Mouse (Mus musculus) kidney, adult 8-10 months (tissue): ENCODE measurements around the gene Slx4ip.
"Not testable (repeated sequence)": the region's sequence is repeated elsewhere in the genome, so short reads cannot be mapped to it uniquely, and the experiment has no call there.

ENCODE experiments used
- DNase-seq, 2 experiments: peaks; one replicate each; pipeline ENCODE4 v3.0.0; 2022

Slx4ip gene

DNA sequence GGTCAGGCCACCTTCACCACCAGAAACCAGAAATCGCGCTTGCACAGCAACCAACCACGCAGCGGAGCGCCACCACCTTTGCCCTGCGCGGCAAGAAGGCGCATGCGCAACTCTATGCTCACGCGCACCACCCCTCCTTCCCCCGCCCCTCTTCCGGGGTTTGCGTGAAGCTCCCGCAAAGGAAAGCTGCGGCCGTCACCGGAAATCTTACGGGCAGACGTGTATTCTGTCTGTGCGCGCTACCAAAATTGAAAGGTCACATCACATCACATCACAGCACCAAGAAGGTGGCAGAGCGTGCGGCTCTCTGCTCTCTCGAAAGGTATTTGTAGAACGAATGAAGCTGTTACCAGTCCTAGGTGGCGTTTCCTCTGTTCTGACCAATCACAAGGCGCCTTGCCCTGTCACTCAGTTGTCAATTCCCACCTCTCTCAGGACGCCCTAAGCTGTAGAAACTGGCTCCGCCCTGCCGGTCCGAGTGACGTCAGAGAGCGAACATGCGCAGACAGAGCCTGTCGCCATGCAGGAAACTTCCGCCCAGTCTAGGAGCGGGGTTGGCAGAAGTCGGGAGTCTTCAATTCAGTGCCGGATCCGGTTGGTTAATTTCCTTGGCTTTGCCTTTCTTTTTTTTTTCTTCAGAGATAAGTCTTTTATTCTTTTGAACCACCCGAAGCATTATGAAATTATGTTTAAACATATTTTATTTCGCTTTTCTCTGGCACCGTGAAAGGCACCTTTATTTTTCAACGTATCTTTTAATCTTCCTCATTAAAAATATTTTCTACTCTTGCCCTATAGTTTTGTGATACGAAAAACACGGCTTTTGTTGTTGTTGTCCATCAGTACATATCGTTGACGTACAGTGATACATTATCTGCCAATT, at the start of gene Slx4ip, which contains the start of the genes AL731706.1 and Mkks:
TSS of gene Slx4ip (plus strand) at position 151 of the 883 bp plus-strand sequence.
TSS of gene AL731706.1 (minus strand) at position 322 of the 883 bp plus-strand sequence.
TSS of gene Mkks (minus strand) at position 322 of the 883 bp plus-strand sequence.
- peak; percentile 100 for DNase-seq

- no peak for DNase-seq
Measured at GRCm38 (mm10) chr2:136850366-136850765, 40.7 kb upstream of the Slx4ip start.

GRCm38 (mm10) chr2:136854543-136855388, 36.3 kb upstream of the Slx4ip start:
- no peak for DNase-seq

DNA sequence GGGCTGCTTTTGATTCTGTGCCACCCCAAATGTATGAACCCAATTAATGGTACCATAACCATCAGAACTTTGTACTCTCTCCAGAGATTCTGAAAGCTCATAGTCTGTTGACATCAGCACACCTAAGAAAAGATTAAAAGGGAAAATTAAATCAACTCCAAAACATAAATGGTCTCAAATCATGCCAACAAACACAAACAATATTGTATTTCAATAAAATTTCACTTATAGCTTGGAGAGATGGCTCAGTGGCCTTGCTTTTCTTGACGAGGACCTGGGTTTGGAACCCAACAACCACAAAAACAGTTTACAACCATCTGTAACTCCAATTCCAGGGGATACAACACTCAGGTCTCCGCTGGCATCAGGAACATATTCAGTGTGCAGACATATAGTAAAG, 5.4 kb upstream of the Slx4ip start, which contains the start of gene AL731706.2:
TSS of gene AL731706.2 (minus strand) at position 101 of the 400 bp plus-strand sequence.
- no peak for DNase-seq

DNA sequence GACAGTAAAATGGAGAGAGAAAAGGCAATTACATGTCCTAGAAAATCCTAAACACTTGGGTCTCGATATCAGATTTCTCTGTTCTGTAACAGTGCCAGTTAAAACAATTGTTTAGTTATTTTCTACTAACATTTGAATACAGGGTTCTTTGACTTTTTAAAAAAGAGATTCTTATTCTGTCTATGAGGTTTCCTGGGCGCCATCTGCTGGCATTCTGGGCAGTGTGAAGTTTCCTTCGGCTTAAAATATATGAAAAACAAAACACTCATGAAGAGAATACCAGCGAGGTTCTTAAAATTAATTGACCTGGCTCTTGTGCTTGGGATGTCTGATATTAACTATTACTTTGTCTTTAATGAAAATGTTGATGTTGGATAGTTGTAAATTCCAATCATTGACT, 4.2 kb upstream of the Slx4ip start:
- peak in 1 of 2 experiments; percentile 14 for DNase-seq

GRCm38 (mm10) chr2:136890716-136891067, 326 bp upstream of the Slx4ip start:
- not testable (repeated sequence) for DNase-seq

DNA sequence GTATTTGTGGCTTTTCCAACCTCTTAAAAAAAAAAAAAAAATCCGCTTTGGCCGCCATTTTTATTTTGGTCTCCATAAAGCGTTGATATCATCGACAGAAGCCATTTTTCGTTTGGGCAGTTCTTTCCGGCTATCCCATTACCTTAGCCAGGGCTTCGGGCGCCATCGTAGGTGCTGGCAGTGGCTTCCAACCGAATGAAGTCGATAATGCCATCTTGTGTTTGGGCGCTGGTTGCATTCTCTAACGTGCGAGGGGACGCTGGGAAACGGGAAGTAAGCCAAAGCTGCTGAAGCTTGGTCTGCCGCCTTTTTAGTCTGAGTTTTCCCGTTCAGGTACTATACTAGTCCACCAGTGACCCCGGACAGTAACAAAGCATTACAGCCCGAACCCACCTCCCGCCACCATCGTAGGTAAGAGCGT, 943 bp downstream of the Slx4ip start:
- DNase-seq: peak; percentile 98

- no peak for DNase-seq
Measured at GRCm38 (mm10) chr2:136894494-136894893, 3.5 kb downstream of the Slx4ip start.

DNA sequence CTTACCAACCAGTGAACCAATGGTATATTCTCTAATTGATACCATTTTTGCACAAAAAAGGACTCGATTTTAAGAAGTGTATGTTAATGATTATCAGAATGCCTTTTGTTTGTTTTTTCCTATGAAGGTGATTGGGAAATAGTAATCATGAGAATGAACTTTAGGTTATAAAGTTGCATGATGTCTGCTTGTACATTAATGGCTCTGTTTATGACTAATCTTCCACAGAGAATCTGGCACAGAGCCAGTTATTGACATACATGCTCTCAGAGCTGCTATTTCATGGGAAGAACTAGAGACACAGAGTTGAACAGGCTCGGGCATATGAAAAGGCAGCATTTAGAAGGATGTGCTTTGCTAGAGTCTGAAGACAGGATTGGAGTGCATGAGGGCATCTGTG, 5.1 kb downstream of the Slx4ip start:
- no peak for DNase-seq

DNA sequence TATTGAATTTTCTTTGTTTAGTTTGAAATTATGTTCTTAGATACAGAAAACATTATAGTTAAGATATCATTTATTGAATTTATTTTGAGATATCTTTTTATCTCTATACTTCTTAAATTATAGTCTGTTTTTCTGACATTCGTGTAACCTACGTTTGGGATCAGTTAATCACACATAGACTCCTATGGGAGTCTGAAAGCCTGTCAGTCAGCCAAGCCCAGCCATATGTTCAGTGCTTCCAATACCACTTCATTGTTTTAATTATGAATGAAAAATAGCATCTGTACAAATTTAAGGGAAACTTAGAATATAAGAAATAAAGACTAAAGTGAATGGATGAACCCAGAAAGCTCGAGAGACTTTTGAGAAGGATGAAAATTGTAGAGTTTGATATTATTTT, 17.6 kb downstream of the Slx4ip start:
- DNase-seq: no peak

GRCm38 (mm10) chr2:136909298-136909697, 18.3 kb downstream of the Slx4ip start:
- DNase-seq: no peak

DNA sequence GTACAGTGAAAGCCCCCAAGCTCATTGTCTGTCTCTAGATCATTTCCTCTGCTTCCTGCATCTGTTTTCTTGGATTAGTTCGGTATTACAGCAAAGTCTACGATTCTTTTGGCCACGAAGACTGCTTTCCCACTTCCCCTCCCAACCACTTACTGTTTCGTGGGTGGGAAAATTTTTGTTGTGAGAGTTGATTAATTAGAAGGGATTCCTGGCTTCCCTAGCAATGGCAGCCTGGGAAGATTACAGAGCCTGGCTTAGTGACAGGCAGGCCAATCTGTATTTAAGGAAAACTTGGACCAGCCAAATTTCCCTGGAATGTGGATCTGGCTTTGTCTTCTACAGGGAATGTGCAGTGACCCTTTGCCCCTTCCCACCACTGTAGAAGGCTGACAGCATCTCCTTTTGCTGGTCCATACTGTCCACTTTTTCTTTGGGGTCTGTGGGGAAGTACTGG, 21.0 kb downstream of the Slx4ip start:
- DNase-seq: no peak

DNA sequence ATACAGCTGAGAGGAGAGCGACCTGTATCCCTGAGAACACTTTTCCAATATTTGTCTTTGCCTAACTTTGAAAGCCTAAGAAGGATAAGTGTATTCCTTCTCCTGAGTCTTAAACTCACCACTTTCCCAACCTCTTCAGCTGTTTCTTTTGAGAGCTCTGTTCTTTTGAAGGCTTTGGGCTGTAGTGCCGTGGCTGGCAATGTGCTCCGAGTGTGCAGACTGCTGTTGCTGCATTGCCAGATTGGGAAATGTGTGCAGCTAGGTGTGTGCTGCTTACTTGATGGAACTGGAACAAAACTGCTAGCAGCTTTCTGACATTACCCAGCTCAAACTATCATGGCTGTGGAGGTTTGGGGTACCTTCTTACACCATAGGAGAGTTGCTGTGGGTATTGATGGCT, 22.0 kb downstream of the Slx4ip start:
- DNase-seq: no peak

- no peak for DNase-seq
Measured at GRCm38 (mm10) chr2:136914334-136914902, 23.4 kb downstream of the Slx4ip start.

- DNase-seq: no peak
Measured at GRCm38 (mm10) chr2:136919433-136919832, 28.4 kb downstream of the Slx4ip start.

DNA sequence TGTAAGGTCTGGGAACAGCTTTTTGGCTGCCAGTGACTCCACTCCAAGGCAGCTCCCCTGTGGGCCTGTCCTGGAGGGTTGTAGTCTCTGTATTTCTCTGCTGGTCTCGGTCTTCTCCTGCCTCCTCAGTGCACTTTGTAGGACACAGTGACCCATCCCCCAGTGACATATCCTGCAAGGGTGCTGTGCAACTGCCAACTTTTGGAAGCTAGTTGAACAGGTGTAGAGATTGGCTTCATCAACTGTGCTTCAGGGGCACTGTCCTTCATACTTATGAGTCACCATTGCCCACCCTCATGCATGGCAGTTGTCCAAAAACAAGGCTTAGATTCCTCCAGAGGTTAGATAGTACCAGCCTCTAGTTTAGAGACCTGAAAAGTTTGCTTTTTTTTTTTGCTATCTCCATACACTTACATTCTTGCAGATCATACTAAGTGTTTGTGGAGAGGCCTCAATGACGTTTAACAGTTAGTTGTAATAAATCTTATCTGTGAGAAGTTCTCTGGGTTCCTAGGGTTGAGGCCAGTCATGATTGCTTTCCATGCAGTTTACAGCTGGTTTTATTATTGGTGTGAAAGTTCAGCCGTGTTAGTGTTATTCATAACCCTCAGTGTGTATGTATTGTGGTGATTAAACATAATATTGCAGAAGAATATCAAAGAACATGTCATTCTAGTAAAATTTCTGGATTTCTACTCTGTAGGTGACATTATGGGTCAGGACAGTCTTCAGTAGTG, 29.4 kb downstream of the Slx4ip start:
- no peak for DNase-seq

DNA sequence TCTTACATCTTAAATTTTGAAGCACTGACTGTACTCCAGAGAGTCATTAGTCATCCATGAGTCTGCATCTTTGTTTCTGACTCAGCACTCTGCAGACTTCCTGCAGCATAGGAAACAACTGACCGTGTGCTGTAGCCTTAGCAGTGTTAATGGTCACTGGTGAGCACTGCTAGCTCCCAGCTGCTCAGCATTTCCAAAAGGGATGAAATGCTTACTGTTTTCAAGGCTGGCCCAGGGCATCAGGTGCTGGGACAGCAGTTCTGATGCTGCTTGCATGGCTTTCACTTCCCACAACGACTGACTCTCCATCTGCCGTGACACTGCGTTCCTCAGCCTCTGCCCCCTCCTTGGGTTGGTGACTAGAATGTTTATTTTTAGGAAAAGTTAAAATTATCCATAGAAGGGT, 30.0 kb downstream of the Slx4ip start:
- no peak for DNase-seq

- no peak for DNase-seq
Measured at GRCm38 (mm10) chr2:136936391-136937288, 45.6 kb downstream of the Slx4ip start.

- DNase-seq: no peak
Measured at GRCm38 (mm10) chr2:136938249-136938648, 47.2 kb downstream of the Slx4ip start.

DNA sequence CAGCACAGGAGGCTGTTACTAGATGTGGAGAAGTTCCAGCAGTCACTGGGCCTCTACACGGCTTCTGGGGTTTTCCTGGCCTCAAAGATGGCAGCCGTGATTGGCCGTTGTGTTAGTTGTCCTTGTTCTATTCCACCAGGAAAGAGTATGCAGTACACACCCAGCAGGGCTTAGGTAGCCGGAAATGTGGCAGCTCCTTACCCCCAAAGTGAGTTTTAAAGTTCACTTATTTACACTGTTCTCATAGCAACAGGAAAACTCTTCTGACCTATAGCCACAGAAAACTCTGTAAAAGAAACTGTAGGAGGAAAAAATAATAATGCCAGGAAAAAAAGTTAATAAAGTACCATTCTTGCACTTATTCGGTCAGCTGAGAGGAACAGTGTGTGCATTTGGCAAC, 55.3 kb downstream of the Slx4ip start:
- DNase-seq: no peak

DNA sequence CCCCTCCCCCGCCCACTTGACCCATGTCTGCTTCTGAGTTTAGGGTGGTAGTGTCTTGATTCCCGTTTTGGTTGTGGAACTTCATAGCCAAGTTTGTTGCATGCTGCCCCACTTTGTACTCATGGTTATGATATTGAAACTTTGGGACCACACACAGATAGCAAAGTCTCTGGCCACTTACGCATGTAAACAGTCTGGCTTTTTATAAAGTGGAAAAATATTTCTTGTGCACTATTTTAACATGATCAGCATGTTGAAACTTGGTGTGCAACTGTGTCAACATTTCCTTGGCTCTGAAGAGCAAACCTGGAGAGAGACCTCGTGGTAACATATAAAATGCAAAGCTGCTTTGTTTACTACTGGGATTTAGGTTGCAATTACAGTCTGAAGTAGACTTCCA, 56.5 kb downstream of the Slx4ip start:
- no peak for DNase-seq
